ENCODE assay signal across 22 mouse cellular contexts in genomic region chr9:111047266-111047665, GRCm38 (mm10). TPM values are rescaled to one million over a fixed set of nuclear protein-coding genes. Genes with fewer than 3 reads are reported as not detected.
A peak's percentile ranks its signal among the peaks of the same experiment; 100 is the strongest.
DNase-seq lines count a peak whose midpoint lies in the region; ATAC-seq and TF ChIP-seq lines count a peak whose summit lies in the region.
"Had no signal": no experiment of that assay in that cellular context is flagged by ENCODE, and none has a peak within 500 bp of the region (broad histone marks: within the 10 kb centered on the region; RNA-seq: fewer than 3 reads in every experiment).

No protein-coding gene starts in this region.

- WGBS in lung, postnatal 0 days: 85% methylated on average over 5 of the region's 5 CpGs
- WGBS in forebrain, embryonic 13.5 days: 96% methylated on average over 5 of the region's 5 CpGs

- 0 out of 2 replicates have a peak, but pooled peaks have one; percentile 10 for TF ChIP-seq CTCF in lung, postnatal 0 days (IDR thresholded peaks at IDR 0.05)

- no peak overlapping the region for H3K9ac ChIP-seq in lung, postnatal 0 days (replicated peaks; ENCODE audit: low read depth)
- H3K9ac ChIP-seq in forebrain, embryonic 13.5 days: no peak overlapping the region
- H3K9ac ChIP-seq: liver, embryonic 13.5 days; midbrain, embryonic 13.5 days had no signal

- no peaks in the 10 kb centered on the region for H3K27me3 ChIP-seq in lung, postnatal 0 days (replicated peaks; ENCODE audit: insufficient read depth, low read length)
- H3K27me3 ChIP-seq in splenic B cell, adult 2 months (ENCODE audit: control insufficient read depth, insufficient read depth, low read length, poor library complexity, severe bottlenecking): no peaks in the 10 kb centered on the region
- H3K27me3 ChIP-seq in forebrain, embryonic 13.5 days: no peaks in the 10 kb centered on the region
- H3K27me3 ChIP-seq: liver, embryonic 13.5 days; midbrain, embryonic 13.5 days; Patski had no signal

- DNase-seq in heart, adult 11 months: peak; percentile 90
- no peak for DNase-seq in heart, postnatal 10 days
- no peak for DNase-seq in lung, postnatal 0 days (ENCODE audit: low spot score)
- no peak for DNase-seq in lung, postnatal 14 days
- DNase-seq in splenic B cell, adult 2 months (ENCODE audit: low read depth, low spot score): peak; percentile 13
- DNase-seq in frontal cortex, postnatal 14 days (ENCODE audit: low spot score in 2 of 2): no peak
- DNase-seq: cerebellum, postnatal 25 days; layer of hippocampus, postnatal 36 days; liver, embryonic 13.5 days; right cerebral cortex, postnatal 4 days; thymus, postnatal 4 days had no signal

- no peak for ATAC-seq in lung, postnatal 0 days
- ATAC-seq in hematopoietic stem cell, adult 5-6 weeks (replicated peaks in 1 of 2; ENCODE audit: insufficient read depth in 1 of 2, low FRiP score in 2 of 2, low TSS enrichment in 1 of 2, low read depth in 1 of 2, poor library complexity in 2 of 2, severe bottlenecking in 2 of 2): peak; percentile 43 to 61
- ATAC-seq in forebrain, embryonic 13.5 days: no peak
- ATAC-seq: forebrain, embryonic 14.5 days; hindbrain, embryonic 16.5 days; midbrain, embryonic 13.5 days; Patski had no signal

- H3K27ac ChIP-seq in lung, postnatal 0 days (ENCODE audit: low read length): no peak overlapping the region
- H3K27ac ChIP-seq in forebrain, embryonic 13.5 days: no peak overlapping the region
- H3K27ac ChIP-seq: embryonic facial prominence, embryonic 10.5 days; liver, embryonic 13.5 days; midbrain, embryonic 13.5 days had no signal

- no peaks in the 10 kb centered on the region for H3K36me3 ChIP-seq in lung, postnatal 0 days (ENCODE audit: insufficient read depth, low read length)
- H3K36me3 ChIP-seq in splenic B cell, adult 2 months (ENCODE audit: control insufficient read depth, insufficient read depth, low read length, poor library complexity, severe bottlenecking): no peaks in the 10 kb centered on the region
- H3K36me3 ChIP-seq in forebrain, embryonic 13.5 days (ENCODE audit: poor library complexity, severe bottlenecking): no peaks in the 10 kb centered on the region
- H3K36me3 ChIP-seq: embryonic facial prominence, embryonic 10.5 days; midbrain, embryonic 13.5 days had no signal

- H3K4me3 ChIP-seq in lung, postnatal 0 days (ENCODE audit: low read depth, low read length): no peak overlapping the region
- no peak overlapping the region for H3K4me3 ChIP-seq in forebrain, embryonic 13.5 days
- H3K4me3 ChIP-seq: embryonic facial prominence, embryonic 10.5 days; liver, embryonic 13.5 days; midbrain, embryonic 13.5 days; myocyte had no signal

- H3K4me2 ChIP-seq in lung, postnatal 0 days (replicated peaks; ENCODE audit: low read depth, low read length): no peak overlapping the region
- H3K4me2 ChIP-seq in forebrain, embryonic 13.5 days: no peak overlapping the region
- H3K4me2 ChIP-seq: liver, embryonic 13.5 days; midbrain, embryonic 13.5 days had no signal

- TF ChIP-seq EP300 in lung, postnatal 0 days (IDR thresholded peaks at IDR 0.05): no peak

- intact Hi-C loops in heart, postnatal 10 days (cut with DNase I): no loop called here

- H3K4me1 ChIP-seq in lung, postnatal 0 days (ENCODE audit: insufficient read depth, low read depth, low read length): no peaks in the 10 kb centered on the region
- H3K4me1 ChIP-seq in forebrain, embryonic 13.5 days: no peaks in the 10 kb centered on the region
- H3K4me1 ChIP-seq: embryonic facial prominence, embryonic 10.5 days; liver, embryonic 13.5 days; midbrain, embryonic 13.5 days had no signal

- H3K9me3 ChIP-seq in lung, postnatal 0 days (ENCODE audit: low read length): no peaks in the 10 kb centered on the region
- no peaks in the 10 kb centered on the region for H3K9me3 ChIP-seq in forebrain, embryonic 13.5 days (replicated peaks)
- H3K9me3 ChIP-seq: embryonic facial prominence, embryonic 10.5 days; liver, embryonic 13.5 days; midbrain, embryonic 13.5 days had no signal

RNA-seq across cellular contexts. Expression of gene Ccrl2, which starts 10.1 kb away (rescaled TPM):
- total RNA-seq in heart, postnatal 10 days (2021): 1 to 10 TPM; 6.4 to 7.4 TPM
- polyA plus RNA-seq in lung, postnatal 0 days (2015; fragmentation: Nextera tagmentation; extraction: Ambion mirVana): 43.5 and 49.0 TPM in 2 replicates
- 24.9 and 25.1 TPM in 2 replicates for total RNA-seq in hematopoietic stem cell, adult 5-6 weeks (2017)
- polyA plus RNA-seq in forebrain, embryonic 13.5 days (2015; fragmentation: Nextera tagmentation; extraction: Ambion mirVana): 0.65 and 0.81 TPM in 2 replicates

RNA-seq across cellular contexts. Expression of gene Ltf, which starts 28.2 kb away (rescaled TPM):
- 1 to 10 TPM in 1 of 2 experiments, under 1 TPM in 1; 0.72 to 2.3 TPM for total RNA-seq in heart, postnatal 10 days (2021)
- 11.3 and 16.1 TPM in 2 replicates for polyA plus RNA-seq in lung, postnatal 0 days (2015; fragmentation: Nextera tagmentation; extraction: Ambion mirVana)
- total RNA-seq in hematopoietic stem cell, adult 5-6 weeks (2017): 273 and 662 TPM in 2 replicates
- 0.81 TPM in 1 of 2 replicates, not detected in the other for polyA plus RNA-seq in forebrain, embryonic 13.5 days (2015; fragmentation: Nextera tagmentation; extraction: Ambion mirVana)
- total RNA-seq: layer of hippocampus, adult 18-20 months had no signal
- polyA plus RNA-seq: embryonic facial prominence, embryonic 10.5 days; myocyte; testis, adult 2 months had no signal

RNA-seq across cellular contexts. Expression of gene Rtp3, which starts 56.9 kb away (rescaled TPM):
- total RNA-seq in heart, postnatal 10 days (2021): 1 to 10 TPM; 2.4 to 2.8 TPM
- polyA plus RNA-seq in lung, postnatal 0 days (2015; fragmentation: Nextera tagmentation; extraction: Ambion mirVana): 1.7 and 3.0 TPM in 2 replicates
- not detected in 2 replicates for total RNA-seq in hematopoietic stem cell, adult 5-6 weeks (2017)
- polyA plus RNA-seq in forebrain, embryonic 13.5 days (2015; fragmentation: Nextera tagmentation; extraction: Ambion mirVana): not detected in 2 replicates
- total RNA-seq: neutrophil, adult 5-6 weeks had no signal
- polyA plus RNA-seq: forebrain, embryonic 14.5 days; hindbrain, embryonic 16.5 days; midbrain, embryonic 13.5 days; myocyte had no signal

Comparison
In these comparisons a context has a peak if more than half of its experiments do, and no peak if none do; other contexts are left out.
1. DNase-seq: peak in heart, adult 11 months (single experiment) and splenic B cell, adult 2 months (single experiment); none in heart, postnatal 10 days (0 of 2), lung, postnatal 0 days (single experiment), lung, postnatal 14 days (single experiment) and frontal cortex, postnatal 14 days (0 of 2).
2. ATAC-seq: peak in hematopoietic stem cell, adult 5-6 weeks (2 of 2); none in lung, postnatal 0 days (single experiment) and forebrain, embryonic 13.5 days (single experiment).
3. RNA of gene Ltf, which starts 28.2 kb away (total RNA-seq): 273 to 662 TPM in hematopoietic stem cell, adult 5-6 weeks; 0.72 to 2.3 TPM in heart, postnatal 10 days; every median in the first group is over 10 times any median in the second.